Mouse (Mus musculus) stomach, postnatal 0 days (tissue): Measurements from ENCODE around the gene Fosl2. TPM values are rescaled to one million over a fixed set of nuclear protein-coding genes. Genes with fewer than 3 reads are reported as not detected.

ENCODE experiments used
- ATAC-seq: fragments of 200-750 bp; cut with Nextera tagmentation; 2 replicates; pipeline ENCODE4 v1.8.0; 2017; ENCODE audit not compliant: low FRiP score, low TSS enrichment
- DNase-seq: peaks from one replicate; pipeline ENCODE4 v3.0.0-alpha.2; 2016; ENCODE audit warnings: low spot score
- H3K27ac ChIP-seq: fragments of 300-500 bp; sonication (generic); replicated peaks from 2 replicates; pipeline ENCODE4 v1.5.1; 2014; ENCODE audit warnings: mild to moderate bottlenecking, control low read depth
- H3K27me3 ChIP-seq: fragments of 300-500 bp; sonication (generic); 2 replicates; pipeline ENCODE4 v1.6.1; 2014; ENCODE audit warnings: low read length; ENCODE audit not compliant: control insufficient read depth, insufficient read depth
- H3K36me3 ChIP-seq: fragments of 300-500 bp; sonication (generic); 2 replicates; pipeline ENCODE4 v1.6.1; 2014; ENCODE audit warnings: low read length, mixed read lengths; ENCODE audit not compliant: control insufficient read depth, insufficient read depth
- H3K4me1 ChIP-seq: fragments of 300-500 bp; sonication (generic); replicated peaks from 2 replicates; pipeline ENCODE4 v1.6.1; 2014; ENCODE audit warnings: antibody characterized with exemption; ENCODE audit not compliant: control insufficient read depth, insufficient read depth
- H3K4me2 ChIP-seq: fragments of 300-500 bp; sonication (generic); replicated peaks from 2 replicates; pipeline ENCODE4 v1.6.1; 2014; ENCODE audit warnings: low read depth, mild to moderate bottlenecking, control low read depth, moderate library complexity
- H3K4me3 ChIP-seq: fragments of 300-500 bp; sonication (generic); 2 replicates; pipeline ENCODE4 v1.5.1; 2014; ENCODE audit warnings: low read depth, low read length, control low read depth
- H3K9ac ChIP-seq: fragments of 300-500 bp; sonication (generic); 2 replicates; pipeline ENCODE4 v1.6.1; 2014; ENCODE audit warnings: mild to moderate bottlenecking, low read length, control low read depth, mixed read lengths
- H3K9me3 ChIP-seq: fragments of 300-500 bp; sonication (generic); 2 replicates; pipeline ENCODE4 v1.6.1; 2016; ENCODE audit warnings: low read length; ENCODE audit not compliant: control insufficient read depth
- CTCF ChIP-seq: IDR thresholded peaks from 2 replicates; pipeline ENCODE4 v1.5.1; 2016; ENCODE audit warnings: antibody characterized with exemption, low read depth, mild to moderate bottlenecking, moderate library complexity
- EP300 ChIP-seq: optimal IDR thresholded peaks from 2 replicates; pipeline ENCODE3; 2016; ENCODE audit warnings: antibody characterized with exemption
- WGBS: fragments of 180-500 bp; shearing (Covaris S2); extraction: QIAGEN DNeasy Blood & Tissue Kit; methylation state at CpG from one replicate; pipeline ENCODE4 v1.1.7; 2014; 5-methylcytosine and 5-hydroxymethylcytosine counted together
- polyA plus RNA-seq: library from polyadenylated mRNA; unstranded; fragments of >200 nt; fragmentation: Nextera tagmentation; extraction: Ambion mirVana; gene quantifications from 2 replicates; pipeline ENCODE4 v1.2.1, GENCODE M21; 2015

Gene Fosl2
- polyA plus RNA-seq, 1 experiment from 2014 or later: 10.5 TPM

- TF ChIP-seq CTCF (peak; percentile 49; the same call in 1 of the 2 replicates), EP300 (peak; percentile 50)
- Histone ChIP-seq H3K4me3 (peak overlapping the region; percentile 95), H3K4me2 (peak overlapping the region; percentile 79), H3K4me1 (0 out of 2 replicates have a peak, but pooled peaks cover 2% of the 10 kb centered on the region), H3K9me3 (no peaks in the 10 kb centered on the region), H3K27me3 (no peaks in the 10 kb centered on the region), H3K27ac (peak overlapping the region; percentile 100), H3K9ac (peak overlapping the region; percentile 77), H3K36me3 (no peaks in the 10 kb centered on the region)
- WGBS: 1% methylated on average over 47 of the region's 54 CpGs
- peak; percentile 61 for ATAC-seq
- DNase-seq: peak; percentile 91
These were observed 682 bp upstream of the Fosl2 start for GRCm38 (mm10) chr5:32134903-32135335.

- H3K9ac ChIP-seq: peak overlapping the region; percentile 99
- peak overlapping the region; percentile 100 for H3K27ac ChIP-seq
- H3K9me3 ChIP-seq: no peaks in the 10 kb centered on the region
- H3K4me3 ChIP-seq: peak overlapping the region; percentile 95
- peak overlapping the region; percentile 79 for H3K4me2 ChIP-seq
- under 1% methylated on average over 53 of the region's 63 CpGs for WGBS
- no peaks in the 10 kb centered on the region for H3K36me3 ChIP-seq
- H3K27me3 ChIP-seq: no peaks in the 10 kb centered on the region
- ATAC-seq (no peak), DNase-seq (peak; percentile 84)
- H3K4me1 ChIP-seq: peaks cover 4% of the 10 kb centered on the region
- TF ChIP-seq EP300 (peak; percentile 23), CTCF (0 out of 2 replicates have a peak, but pooled peaks have one; percentile 2)
These were observed 781 bp downstream of the Fosl2 start for GRCm38 (mm10) chr5:32136301-32136863.

GRCm38 (mm10) chr5:32137106-32137522 lies 1.5 kb downstream of the Fosl2 start:
- ATAC-seq (no peak), DNase-seq (peak; percentile 78)
- WGBS: under 1% methylated on average over 12 of the region's 12 CpGs

GRCm38 (mm10) chr5:32138446-32139195 lies 3.0 kb downstream of the Fosl2 start:
- no peaks in the 10 kb centered on the region for H3K9me3 ChIP-seq
- H3K9ac ChIP-seq: peak overlapping the region; percentile 99
- peak overlapping the region; percentile 79 for H3K4me2 ChIP-seq
- H3K4me1 ChIP-seq: peaks cover 12% of the 10 kb centered on the region
- DNase-seq: peak; percentile 72
- TF ChIP-seq CTCF (no peak), EP300 (no peak)
- no peaks in the 10 kb centered on the region for H3K27me3 ChIP-seq
- peak; percentile 17; the same call in 1 of the 2 replicates for ATAC-seq
- H3K27ac ChIP-seq: peak overlapping the region; percentile 100
- H3K36me3 ChIP-seq: no peaks in the 10 kb centered on the region; the same call in 1 of the 2 replicates
- 8% methylated on average over 10 of the region's 10 CpGs for WGBS
- H3K4me3 ChIP-seq: peak overlapping the region; percentile 95

More at GRCm38 (mm10) chr5:32137106-32137522, 1.5 kb downstream of the Fosl2 start:
- H3K4me2 ChIP-seq: peak overlapping the region; percentile 79
- H3K9ac ChIP-seq: peak overlapping the region; percentile 99
- TF ChIP-seq EP300 (no peak), CTCF (no peak)
- no peaks in the 10 kb centered on the region for H3K9me3 ChIP-seq
- H3K4me3 ChIP-seq: peak overlapping the region; percentile 95
- no peaks in the 10 kb centered on the region for H3K27me3 ChIP-seq
- H3K36me3 ChIP-seq: no peaks in the 10 kb centered on the region; the same call in 1 of the 2 replicates
- H3K4me1 ChIP-seq: peaks cover 8% of the 10 kb centered on the region
- peak overlapping the region; percentile 100 for H3K27ac ChIP-seq

- ATAC-seq (no peak), DNase-seq (peak; percentile 79)
- peak overlapping the region; percentile 79 for H3K4me2 ChIP-seq
- H3K4me3 ChIP-seq: peak overlapping the region; percentile 95
- TF ChIP-seq CTCF: peak; percentile 88
- TF ChIP-seq EP300: no peak
- peak overlapping the region; percentile 99 for H3K9ac ChIP-seq
- H3K36me3 ChIP-seq: no peaks in the 10 kb centered on the region; the same call in 1 of the 2 replicates
- 7% methylated on average over 9 of the region's 9 CpGs for WGBS
- peak overlapping the region; percentile 100 for H3K27ac ChIP-seq
- H3K27me3 ChIP-seq: no peaks in the 10 kb centered on the region
- no peaks in the 10 kb centered on the region for H3K9me3 ChIP-seq
- peaks cover 12% of the 10 kb centered on the region for H3K4me1 ChIP-seq
These were observed 4.0 kb downstream of the Fosl2 start for GRCm38 (mm10) chr5:32139516-32140037.
